Mouse (Mus musculus): ENCODE data around the gene Abhd5.
A peak's percentile ranks its signal among the peaks of the same experiment; 100 is the strongest.
"Not testable (repeated sequence)": the region's sequence is repeated elsewhere in the genome, so short reads cannot be mapped to it uniquely, and the experiment has no call there.

Abhd5 gene

DNA sequence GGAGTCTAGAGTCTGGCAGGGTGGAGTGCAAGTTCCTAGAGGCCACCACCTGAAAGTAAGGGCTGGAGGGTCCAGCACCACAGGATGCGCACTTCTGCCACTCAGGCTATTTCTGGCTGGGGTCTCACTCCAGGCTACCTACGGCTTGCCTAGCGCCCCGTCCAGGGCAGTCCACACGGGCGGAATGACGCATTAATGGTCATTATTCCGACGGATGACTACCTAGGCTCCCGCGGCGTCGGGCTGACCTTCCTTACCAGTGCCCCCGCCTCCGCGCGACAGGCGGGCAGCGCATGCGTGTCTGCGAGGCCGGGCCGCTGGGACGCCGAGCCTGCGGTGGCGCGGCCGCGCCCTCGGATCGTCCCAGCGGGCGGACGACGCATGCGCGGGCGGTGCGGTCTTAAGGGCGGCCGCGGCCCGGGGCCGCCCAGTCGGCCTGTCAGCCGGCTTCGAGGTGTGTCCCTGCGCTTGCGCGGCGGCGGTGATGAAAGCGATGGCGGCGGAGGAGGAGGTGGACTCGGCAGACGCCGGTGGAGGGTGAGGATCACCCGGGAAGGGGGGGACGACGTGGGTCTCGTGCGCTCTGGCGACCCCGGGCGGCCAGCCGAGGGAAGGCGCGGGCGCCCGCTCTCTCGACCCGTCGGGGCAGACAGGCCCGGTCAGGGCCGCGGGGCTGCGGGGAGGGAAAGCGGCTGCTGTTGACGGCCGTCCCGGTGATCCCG is at the start of gene Abhd5:
TSS of gene Abhd5 (plus strand) at position 306 of the 722 bp plus-strand sequence.
- peak; percentile 97 for DNase-seq (ENCODE audit: low spot score)

DNA sequence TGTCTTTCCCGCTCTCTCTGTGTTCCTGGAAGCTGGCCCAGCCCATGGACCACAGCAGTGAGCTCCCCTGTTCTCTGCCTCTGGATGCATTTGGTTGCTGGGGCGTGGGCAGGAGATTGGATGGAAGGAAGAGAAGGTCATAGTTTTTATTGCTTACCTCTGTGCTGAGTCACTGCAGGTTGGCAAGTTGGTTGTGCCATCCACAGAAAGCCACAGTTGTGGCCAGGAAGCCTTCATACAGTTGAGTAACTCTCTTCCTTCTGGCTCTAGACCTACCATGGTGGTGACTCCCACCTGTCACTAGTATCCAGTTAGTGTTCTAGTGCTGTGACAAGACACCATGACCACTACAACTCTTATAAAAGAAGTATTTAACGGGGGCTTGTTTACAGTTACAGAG is 46.1 kb upstream of the Abhd5 start:
- no peak for DNase-seq (ENCODE audit: low spot score)

DNA sequence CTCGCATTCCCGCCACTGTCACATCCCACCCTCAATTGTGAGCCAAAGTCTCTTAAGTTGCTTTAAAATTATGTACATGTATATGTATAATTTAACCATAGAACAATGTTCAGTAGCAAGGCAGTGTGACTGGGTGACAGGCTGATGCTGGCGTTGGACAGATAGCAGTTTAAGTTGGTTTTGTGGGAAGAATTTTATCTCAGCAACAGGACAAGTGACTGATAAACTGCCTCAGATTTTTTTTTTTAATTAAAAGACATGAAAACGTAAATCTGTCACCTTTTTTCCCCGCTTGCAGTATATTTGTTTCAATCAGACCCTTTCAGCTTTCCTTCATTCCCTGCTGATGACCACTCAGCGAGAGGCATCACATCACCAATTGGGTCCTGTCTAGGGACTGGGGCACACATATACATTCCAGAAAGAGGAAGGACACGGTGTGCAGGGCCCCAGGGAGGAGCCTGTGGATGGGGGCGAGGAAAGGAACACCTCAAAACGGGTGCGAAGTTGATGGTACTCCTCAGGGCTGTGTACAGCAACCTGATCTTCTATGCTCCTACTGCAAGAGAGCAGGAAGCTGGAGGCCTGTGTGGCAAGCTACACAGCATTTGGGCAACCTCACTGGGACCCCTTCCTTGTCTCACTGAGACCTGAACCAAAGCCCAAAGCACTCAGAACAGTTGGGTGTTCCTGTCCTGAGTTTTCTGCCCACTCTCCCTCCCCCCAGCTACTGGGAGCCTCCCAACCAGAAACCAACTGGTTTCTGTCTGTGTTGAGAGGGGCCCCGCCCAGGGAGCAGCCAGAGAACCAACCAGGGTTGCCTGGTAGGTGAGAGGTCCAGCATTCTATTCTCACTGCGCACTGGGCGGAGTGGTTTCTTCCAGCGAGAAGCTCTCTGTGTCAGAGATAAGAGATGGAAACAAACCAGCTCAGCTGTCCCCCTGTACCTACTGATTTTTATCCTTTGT is 42.1 kb upstream of the Abhd5 start:
- DNase-seq (ENCODE audit: low spot score): peak; percentile 74

DNA sequence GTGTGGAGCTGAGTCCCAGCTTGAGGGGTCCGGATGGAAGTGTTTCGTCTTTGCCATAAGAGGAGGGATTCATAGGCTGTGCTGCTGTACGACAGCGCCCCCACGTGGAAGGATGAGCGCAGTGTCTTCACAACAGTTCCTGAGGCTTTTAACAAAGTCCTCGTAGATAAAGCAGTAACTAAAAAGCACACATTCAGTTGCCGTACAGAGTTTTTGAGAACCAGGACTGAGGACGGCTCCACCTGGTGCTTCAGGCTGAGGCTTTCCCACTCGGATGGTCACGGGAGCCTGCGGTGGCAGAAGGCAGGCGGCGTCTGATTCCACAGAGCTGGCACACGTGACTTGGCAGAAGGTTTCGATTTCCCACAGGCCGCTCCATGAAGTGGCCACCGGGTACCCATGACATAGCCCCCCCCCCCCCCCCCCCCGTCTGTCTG is 40.8 kb upstream of the Abhd5 start:
- DNase-seq (ENCODE audit: low spot score): peak; percentile 84

DNA sequence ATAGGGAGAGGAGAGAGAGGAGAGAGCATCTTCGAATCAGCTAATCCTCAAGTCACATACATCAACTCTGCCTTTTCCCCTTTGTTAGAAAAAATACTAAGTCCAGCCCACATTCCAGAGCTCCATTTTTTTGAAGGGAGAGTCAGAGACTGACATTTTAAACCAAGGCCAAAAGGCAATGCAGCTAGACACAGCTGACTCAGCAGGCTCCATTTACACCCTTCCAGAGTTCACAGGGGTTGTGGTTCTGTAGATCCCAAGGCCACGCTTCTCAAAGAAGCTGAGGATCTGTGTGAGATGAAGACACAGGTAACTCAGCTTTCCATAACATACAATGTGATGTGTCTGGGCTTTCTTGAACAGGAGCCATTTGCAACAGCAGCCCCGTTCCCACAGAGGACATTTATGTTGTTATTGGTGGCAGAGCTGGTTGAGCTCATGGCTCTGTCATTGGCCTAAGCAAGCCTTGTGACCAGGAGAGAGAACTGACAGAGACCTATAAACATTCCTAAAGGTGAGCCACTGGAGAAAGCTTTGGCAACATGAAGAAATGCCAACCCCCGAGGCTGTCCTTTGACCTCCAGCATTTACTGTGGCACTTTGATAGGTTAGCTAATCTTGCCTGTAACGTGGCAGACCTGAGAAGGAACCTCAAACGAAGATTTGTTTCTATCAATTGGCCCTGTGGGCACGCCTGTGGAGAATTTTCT is 40.2 kb upstream of the Abhd5 start:
- peak; percentile 17 for DNase-seq (ENCODE audit: low spot score)

DNA sequence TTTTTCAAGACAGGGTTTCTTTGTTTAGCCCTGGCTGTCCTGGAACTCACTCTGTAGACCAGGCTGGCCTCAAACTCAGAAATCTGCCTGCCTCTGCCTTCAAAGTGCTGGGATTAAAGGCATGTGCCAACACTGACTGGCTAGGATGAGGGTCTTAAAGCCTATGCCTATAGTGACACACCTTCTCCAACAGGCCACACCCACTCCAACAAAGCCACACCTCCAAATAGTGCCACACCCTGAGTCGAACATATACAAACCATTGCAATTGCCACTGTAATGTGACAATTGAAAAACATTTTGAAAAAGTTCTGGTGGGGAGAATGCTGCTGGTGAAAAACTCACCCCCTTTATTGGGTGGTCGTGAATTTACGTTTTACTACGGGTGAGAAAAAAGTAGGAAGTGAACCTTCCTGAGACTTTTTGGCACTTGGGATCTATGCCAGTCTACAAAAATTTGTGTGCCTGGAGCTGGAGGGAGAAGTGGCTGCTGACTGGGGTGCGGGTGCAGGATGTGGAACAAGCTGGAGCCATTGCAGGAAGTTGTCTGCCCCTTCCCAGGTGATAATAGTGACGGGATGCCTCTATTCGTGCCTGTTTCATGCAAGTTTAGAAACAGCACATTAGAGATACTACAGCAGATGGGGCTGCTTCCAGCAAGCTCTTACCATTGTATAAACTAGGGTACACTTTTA is 39.0 kb upstream of the Abhd5 start:
- DNase-seq (ENCODE audit: low spot score): no peak

DNA sequence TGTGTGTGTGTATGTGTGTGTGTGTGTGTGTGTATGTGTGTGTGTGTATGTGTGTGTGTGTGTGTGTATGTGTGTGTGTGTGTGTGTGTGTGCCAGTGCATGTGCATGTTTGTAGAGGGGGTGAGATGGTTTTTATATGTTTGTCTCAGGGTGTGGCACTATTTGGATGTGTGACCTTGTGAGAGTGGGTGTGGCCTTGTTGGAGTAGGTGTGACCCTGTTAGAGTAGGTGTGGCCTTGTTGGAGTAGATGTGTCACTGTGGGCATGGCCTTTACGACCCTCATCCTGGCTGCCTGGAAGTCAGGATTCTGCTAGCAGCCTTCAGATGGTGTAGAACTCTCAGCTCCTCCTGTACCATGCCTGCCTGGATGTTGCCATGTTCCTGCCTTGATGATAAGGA is 38.3 kb upstream of the Abhd5 start:
- not testable (repeated sequence) for DNase-seq (ENCODE audit: low spot score)

DNA sequence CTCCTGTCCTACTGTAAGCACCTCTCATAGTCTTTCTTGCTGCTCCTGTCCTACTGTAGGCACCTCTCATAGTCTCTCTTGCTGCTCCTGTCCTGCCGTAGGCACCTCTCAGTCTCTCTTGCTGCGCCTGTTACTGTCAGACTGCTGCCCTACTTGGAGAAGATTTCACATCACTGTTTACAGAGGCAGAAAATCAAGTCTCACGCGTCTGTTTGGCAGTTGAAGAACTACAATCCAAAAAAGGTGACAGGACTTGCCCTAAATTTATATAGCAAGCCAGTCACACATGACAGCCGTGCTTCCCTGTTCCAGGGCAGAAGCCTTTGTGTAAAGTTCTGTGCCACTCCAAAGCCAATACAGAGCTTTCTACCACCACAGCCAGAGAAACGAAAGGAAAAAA is 37.0 kb upstream of the Abhd5 start:
- no peak for DNase-seq (ENCODE audit: low spot score)

DNA sequence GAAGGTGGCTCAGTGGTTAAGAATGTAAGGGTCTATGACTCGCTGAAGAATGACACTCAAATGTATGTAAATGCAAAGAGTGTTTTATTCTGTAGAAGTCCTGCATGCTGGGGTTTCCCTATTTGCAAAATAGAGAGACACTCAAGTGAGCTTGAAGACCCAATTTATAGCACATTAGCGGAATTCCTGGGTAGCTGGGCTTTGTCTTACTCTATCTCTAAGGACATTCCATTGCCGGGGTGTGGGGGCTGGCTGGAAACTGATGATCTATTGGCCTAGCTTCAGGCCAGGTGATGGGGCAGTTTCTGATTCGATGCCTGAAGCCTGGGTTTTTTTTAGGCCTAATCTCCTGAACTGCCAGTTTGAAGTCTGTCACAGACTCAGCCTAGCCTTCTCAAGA is 36.5 kb upstream of the Abhd5 start:
- no peak for DNase-seq (ENCODE audit: low spot score)

DNA sequence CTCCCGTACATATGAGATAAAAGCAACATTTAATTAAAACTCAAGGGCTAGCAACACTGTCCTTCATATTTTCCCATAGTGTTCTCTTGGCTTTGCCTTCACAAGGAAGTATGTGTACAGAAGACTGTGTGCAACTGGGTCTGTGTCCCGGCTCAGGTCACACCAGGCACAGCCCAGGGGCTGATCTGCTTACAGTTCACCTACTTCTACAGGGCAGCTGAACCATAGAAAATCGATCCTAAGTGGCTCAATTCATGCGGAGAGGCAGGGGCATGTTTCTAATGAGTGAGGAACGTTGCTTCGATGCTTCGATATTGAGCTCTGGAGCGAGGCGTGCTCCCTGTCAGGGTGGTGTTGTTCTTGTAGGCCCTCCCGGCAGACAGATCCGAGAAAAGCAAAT is 35.9 kb upstream of the Abhd5 start:
- no peak for DNase-seq (ENCODE audit: low spot score)

DNA sequence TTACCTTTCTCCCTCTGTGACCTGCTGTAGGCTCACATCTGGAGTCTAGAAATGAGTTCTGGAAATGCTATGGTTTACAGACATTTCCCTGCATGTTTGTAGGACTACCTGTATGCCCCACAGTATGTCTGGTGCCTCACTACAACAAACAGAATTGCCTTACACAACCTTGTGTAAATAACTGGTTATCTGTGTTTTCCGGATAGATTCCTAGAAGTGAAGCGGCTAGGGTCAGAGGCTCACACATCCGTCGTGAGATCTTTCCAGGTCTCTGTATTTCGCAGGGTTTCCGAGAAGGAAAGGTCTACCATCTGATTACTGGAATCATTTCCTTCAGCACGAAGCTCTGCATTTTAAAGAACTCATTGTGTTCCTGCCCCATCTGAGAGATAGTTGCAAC is 34.8 kb upstream of the Abhd5 start:
- DNase-seq (ENCODE audit: low spot score): no peak

DNA sequence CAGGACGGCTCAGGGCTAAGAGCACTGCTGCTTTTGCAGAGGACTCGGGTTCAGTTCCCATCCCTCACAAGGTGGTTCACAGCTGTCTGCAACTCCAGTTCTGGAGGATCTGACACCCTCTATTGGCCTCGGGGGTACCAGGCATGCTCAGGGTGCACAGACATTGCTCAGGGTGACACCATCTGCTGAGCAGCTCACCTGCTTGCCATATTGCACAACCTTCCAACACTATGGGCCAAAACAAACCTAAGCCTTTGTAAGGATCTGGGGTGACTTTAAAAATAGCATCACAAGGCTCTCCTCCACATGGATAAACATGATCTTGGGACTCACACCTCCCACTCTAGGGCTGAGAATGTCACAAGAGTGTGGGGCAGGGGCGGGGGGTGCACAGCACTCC is 30.8 kb upstream of the Abhd5 start:
- no peak for DNase-seq (ENCODE audit: low spot score)

DNA sequence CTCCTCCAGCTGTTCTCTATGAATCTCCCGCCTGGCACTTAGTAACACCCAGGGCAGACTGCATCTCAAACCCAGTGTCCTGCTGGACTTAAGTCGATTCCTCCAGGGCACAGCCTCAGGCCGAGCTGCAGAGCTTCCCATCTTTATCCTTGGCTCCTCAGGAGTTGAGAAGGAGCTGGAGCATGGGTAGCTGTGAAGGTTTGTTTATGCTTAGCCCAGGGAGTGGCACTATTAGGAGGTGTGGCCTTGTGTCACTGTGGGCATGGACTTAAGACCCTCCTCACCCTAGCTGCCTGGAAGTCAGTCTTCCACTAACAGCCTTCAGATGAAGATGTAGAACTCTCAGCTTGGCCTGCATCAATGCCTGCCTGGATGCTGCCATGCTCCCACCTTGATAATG is 29.1 kb upstream of the Abhd5 start:
- no peak for DNase-seq (ENCODE audit: low spot score)

DNA sequence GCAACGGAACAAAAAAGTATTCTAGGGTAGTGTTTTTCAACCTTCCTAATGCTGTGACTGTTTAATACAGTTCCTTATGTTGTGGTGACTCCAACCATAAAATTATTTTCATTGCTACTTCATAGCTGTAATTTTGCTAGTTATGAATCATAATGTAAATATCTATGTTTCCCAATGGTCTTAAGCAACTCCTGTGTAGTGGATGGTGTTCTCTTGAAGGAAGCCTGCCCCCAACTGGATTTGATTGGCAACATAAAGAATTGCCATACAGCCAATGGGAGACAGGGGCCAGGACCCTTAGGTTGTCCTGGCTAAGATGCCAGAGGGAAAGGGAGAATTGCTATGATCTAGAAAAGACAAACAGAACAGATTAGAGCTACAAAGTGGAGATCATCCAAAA is 25.4 kb upstream of the Abhd5 start:
- no peak for DNase-seq (ENCODE audit: low spot score)

DNA sequence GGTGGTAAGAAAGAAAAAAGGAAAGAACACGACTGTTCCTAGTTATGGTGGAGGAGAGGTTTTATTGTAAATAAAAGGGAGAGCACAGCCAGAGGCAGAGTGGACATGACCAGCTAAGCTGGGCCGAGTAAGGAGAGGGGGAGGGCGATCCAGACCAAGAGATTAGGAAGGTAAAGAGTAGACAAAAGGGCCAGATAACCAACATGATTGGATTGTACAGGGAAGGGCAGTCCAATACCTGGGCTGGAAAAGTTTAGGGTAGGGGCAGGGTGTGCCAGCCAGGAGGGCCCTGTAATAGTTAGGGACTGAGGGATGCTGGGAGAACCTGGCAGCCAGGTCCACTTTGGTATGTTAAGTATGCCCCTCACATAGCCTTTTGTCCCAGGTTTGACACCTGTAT is 23.2 kb upstream of the Abhd5 start:
- DNase-seq (ENCODE audit: low spot score): no peak

DNA sequence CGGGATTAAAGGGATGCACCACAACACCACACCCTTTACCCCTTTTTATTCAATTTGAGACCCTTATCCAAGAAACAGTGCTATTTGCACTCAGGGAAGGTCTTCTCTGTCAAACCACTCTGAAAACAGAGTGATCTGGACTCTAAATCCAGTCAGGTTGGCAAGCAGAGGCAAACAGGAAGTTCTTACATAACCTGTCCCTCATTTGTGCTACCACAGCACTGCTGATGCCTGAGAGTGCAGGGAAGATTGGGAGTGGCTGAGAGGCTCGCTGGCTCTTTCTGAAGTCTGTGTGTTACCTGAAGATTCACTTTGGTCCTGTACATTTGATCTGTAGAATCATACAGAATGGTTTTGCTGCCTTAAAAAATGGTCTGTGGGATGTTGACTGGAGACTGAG is 14.7 kb upstream of the Abhd5 start:
- no peak for DNase-seq (ENCODE audit: low spot score)

DNA sequence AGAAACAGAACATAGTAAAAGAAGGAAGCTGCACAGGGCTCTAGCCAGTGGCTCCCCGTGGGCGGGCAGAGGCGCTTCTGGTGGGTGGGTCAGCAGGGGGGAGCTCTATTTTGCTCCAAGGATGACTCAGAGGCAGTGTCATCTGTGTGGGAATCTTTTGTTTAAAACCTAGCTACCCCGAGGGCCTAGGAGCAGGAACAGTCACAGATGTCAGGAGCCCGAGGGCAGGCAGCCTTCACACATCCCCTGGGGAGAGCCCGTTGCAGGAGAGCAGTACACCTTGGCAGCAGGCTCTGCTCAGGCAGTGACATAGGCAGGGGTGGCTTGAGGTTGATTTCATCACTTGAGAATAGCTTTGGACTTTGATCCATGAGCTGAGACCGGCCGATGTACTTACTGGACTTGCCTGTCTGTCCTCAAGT is 13.9 kb upstream of the Abhd5 start:
- no peak for DNase-seq (ENCODE audit: low spot score)

DNA sequence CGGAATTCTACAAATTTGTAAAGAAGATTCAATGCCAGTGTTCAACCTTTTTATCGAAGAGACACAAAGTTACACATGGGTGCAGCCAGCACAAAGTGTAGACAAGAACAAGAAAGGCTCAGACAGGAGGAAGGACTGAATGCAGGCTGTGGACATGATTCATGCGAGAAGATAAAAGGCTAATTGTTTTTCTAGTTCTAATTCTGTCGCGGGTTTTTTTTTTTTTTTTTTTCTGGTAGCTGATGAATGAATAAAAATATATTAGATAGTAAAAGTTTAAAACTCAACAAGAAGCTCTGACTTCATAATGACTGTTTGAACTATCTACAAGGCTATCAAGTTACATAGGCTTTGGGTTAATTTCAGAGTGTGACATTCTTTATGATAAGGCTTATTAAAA is 11.4 kb upstream of the Abhd5 start:
- DNase-seq (ENCODE audit: low spot score): no peak

DNA sequence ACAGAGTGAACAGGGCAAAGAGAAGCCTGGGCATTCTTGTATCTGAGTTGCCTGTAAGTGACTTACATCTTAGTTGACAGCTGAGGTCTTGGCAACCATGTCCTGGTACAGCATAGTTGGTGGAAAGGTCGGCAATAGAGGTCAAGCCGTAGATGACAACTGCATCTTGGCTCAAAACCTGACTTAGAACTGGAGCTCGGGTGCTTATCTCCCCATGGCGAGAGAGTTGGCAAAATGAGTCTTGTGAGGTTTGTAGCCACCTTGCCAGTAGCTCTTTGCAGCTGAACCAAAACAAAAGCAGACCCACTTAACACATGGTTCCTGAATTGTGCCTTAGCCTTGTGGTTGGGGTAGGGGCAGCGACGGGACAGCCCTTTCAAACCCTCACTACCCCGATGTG is 8.0 kb upstream of the Abhd5 start:
- DNase-seq (ENCODE audit: low spot score): no peak

DNA sequence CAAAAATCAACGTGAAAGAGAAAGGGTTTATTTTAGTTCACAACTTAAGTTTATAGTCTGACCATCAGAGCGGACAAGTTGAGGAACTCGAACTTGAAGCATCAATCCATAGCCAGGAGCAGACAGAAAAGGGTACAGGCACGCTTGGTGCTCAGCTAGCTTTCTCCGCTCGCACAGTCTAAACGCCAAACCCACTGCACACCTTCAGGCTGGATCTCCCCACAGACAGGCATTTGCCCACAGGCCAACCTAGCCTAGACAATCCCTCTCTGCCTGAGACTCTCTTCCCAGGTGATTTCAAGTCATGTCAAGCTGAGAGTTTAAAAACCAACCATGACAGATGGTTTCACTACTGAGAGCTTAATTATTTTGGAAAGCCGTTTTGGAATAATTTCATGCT is 6.8 kb upstream of the Abhd5 start:
- no peak for DNase-seq (ENCODE audit: low spot score)

DNA sequence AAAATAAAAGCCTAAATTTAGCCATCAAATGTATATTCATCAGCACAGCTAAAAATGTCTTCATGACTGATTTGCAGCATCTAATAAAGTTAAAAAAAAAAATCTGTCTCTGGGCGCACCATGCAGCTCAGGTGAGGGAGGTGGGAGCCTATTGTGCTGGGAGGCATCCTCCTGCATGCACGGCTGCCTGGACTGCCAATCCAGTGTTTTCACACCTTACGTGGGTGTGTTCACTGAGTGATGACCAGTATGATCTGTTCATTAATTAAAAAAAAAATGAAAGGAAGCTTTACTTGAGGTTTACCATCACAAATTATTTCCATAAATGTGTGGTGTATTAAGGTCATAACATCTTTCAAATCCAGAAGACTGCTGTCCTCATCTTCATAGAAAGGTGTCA is 6.1 kb upstream of the Abhd5 start:
- no peak for DNase-seq (ENCODE audit: low spot score)

DNA sequence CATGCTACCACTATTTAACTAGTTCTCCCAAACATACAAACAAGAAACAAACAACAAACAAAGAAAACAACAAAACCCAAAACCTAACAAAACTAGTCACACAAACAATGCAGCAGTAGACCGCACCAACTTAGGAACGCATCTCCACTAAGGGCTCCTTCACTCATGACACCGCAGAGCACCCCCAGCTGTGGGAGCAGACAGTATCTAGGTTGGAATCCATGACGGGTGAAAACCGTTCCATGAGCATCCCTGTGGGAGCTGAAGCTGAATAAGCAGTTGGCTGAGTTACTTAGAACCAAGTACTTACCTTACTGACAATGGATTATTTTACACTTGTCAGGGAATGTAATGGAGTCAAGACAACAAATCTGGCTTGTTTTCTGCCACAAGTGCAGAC is 5.3 kb upstream of the Abhd5 start:
- no peak for DNase-seq (ENCODE audit: low spot score)
